Mouse (Mus musculus): ENCODE data around the gene Lrrc3b. TPM values are rescaled to one million over a fixed set of nuclear protein-coding genes. Genes with fewer than 3 reads are reported as not detected.
A peak's percentile ranks its signal among the peaks of the same experiment; 100 is the strongest.

Gene Lrrc3b
- 5.1 and 7.6 TPM in 2 replicates for polyA plus RNA-seq (2015; fragmentation: Nextera tagmentation; extraction: Ambion mirVana)

- H3K4me2 ChIP-seq = peak within 1 kb of the TSS; percentile 95
- under 1% methylated on average over 42 of the region's 51 CpGs for WGBS
- H3K9me3 ChIP-seq = no peaks in the 10 kb centered on the region
- H3K27me3 ChIP-seq (replicated peaks) = peaks cover 8% of the 10 kb centered on the region; the same call in 1 of the 2 replicates
- no peaks in the 10 kb centered on the region for H3K36me3 ChIP-seq
- peaks cover 30% of the 10 kb centered on the region for H3K4me1 ChIP-seq
- peak within 1 kb of the TSS; percentile 74 for H3K27ac ChIP-seq (replicated peaks)
- ATAC-seq (ENCODE audit: extremely low read depth, insufficient number of reproducible peaks, low FRiP score, low TSS enrichment) = peak; percentile 64
- peak within 1 kb of the TSS; percentile 75 for H3K4me3 ChIP-seq
- H3K9ac ChIP-seq = peak within 1 kb of the TSS; percentile 83
These were observed at the start of gene Lrrc3b for GRCm38 (mm10) chr14:15438485-15439157. TSS of gene Lrrc3b (minus strand) at chr14:15438987.

- no peak overlapping the region for H3K4me2 ChIP-seq
- peak overlapping the region; percentile 55; the same call in 1 of the 2 replicates for H3K27ac ChIP-seq (replicated peaks)
- H3K4me1 ChIP-seq = peaks cover 24% of the 10 kb centered on the region
- H3K4me3 ChIP-seq = no peak overlapping the region
- no peak for ATAC-seq (ENCODE audit: extremely low read depth, insufficient number of reproducible peaks, low FRiP score, low TSS enrichment)
- no peaks in the 10 kb centered on the region for H3K27me3 ChIP-seq (replicated peaks)
- H3K36me3 ChIP-seq = no peaks in the 10 kb centered on the region
- H3K9ac ChIP-seq = no peak overlapping the region
- no peaks in the 10 kb centered on the region for H3K9me3 ChIP-seq
These were observed 38.9 kb upstream of the Lrrc3b start for GRCm38 (mm10) chr14:15477668-15478067.

GRCm38 (mm10) chr14:15438096-15438484 lies 697 bp downstream of the Lrrc3b start:
- Histone ChIP-seq H3K9ac (peak overlapping the region; percentile 83), H3K27me3 (replicated peaks) (peaks cover 8% of the 10 kb centered on the region; the same call in 1 of the 2 replicates), H3K27ac (replicated peaks) (peak overlapping the region; percentile 74; the same call in 1 of the 2 replicates), H3K4me2 (peak overlapping the region; percentile 95), H3K36me3 (no peaks in the 10 kb centered on the region), H3K4me1 (peaks cover 27% of the 10 kb centered on the region), H3K9me3 (no peaks in the 10 kb centered on the region), H3K4me3 (peak overlapping the region; percentile 75)
- under 1% methylated on average over 11 of the region's 11 CpGs for WGBS
- no peak for ATAC-seq (ENCODE audit: extremely low read depth, insufficient number of reproducible peaks, low FRiP score, low TSS enrichment)

GRCm38 (mm10) chr14:15437501-15437941 lies 1.3 kb downstream of the Lrrc3b start:
- H3K4me1 ChIP-seq = peaks cover 31% of the 10 kb centered on the region
- ATAC-seq (ENCODE audit: extremely low read depth, insufficient number of reproducible peaks, low FRiP score, low TSS enrichment) = no peak
- H3K27ac ChIP-seq (replicated peaks) = no peak overlapping the region
- H3K9ac ChIP-seq = peak overlapping the region; percentile 83
- no peaks in the 10 kb centered on the region for H3K36me3 ChIP-seq
- H3K4me3 ChIP-seq = peak overlapping the region; percentile 75
- peaks cover 8% of the 10 kb centered on the region; the same call in 1 of the 2 replicates for H3K27me3 ChIP-seq (replicated peaks)
- peak overlapping the region; percentile 95 for H3K4me2 ChIP-seq
- H3K9me3 ChIP-seq = no peaks in the 10 kb centered on the region
- WGBS = 2% methylated on average over 15 of the region's 15 CpGs

- Histone ChIP-seq H3K27ac (replicated peaks) (no peak overlapping the region), H3K9me3 (no peaks in the 10 kb centered on the region), H3K4me2 (peak overlapping the region; percentile 95), H3K36me3 (no peaks in the 10 kb centered on the region), H3K4me1 (peaks cover 36% of the 10 kb centered on the region), H3K27me3 (replicated peaks) (peaks cover 8% of the 10 kb centered on the region; the same call in 1 of the 2 replicates), H3K9ac (peak overlapping the region; percentile 83), H3K4me3 (peak overlapping the region; percentile 75)
- ATAC-seq (ENCODE audit: extremely low read depth, insufficient number of reproducible peaks, low FRiP score, low TSS enrichment) = no peak
- WGBS = 45% methylated on average over 4 of the region's 4 CpGs
These were observed 1.7 kb downstream of the Lrrc3b start for GRCm38 (mm10) chr14:15437046-15437445.

GRCm38 (mm10) chr14:15436586-15436985 lies 2.2 kb downstream of the Lrrc3b start:
- Histone ChIP-seq H3K4me2 (peak overlapping the region; percentile 95; the same call in 1 of the 2 replicates), H3K27me3 (replicated peaks) (peaks cover 8% of the 10 kb centered on the region; the same call in 1 of the 2 replicates), H3K4me1 (peaks cover 38% of the 10 kb centered on the region), H3K9ac (no peak overlapping the region), H3K27ac (replicated peaks) (no peak overlapping the region), H3K4me3 (no peak overlapping the region), H3K36me3 (no peaks in the 10 kb centered on the region), H3K9me3 (no peaks in the 10 kb centered on the region)
- WGBS = 81% methylated on average over 4 of the region's 4 CpGs
- no peak for ATAC-seq (ENCODE audit: extremely low read depth, insufficient number of reproducible peaks, low FRiP score, low TSS enrichment)

- H3K4me2 ChIP-seq = no peak overlapping the region
- H3K9me3 ChIP-seq = no peaks in the 10 kb centered on the region
- H3K27me3 ChIP-seq (replicated peaks) = no peaks in the 10 kb centered on the region
- ATAC-seq (ENCODE audit: extremely low read depth, insufficient number of reproducible peaks, low FRiP score, low TSS enrichment) = no peak
- 3% methylated on average over 1 of the region's 1 CpGs for WGBS
- no peak overlapping the region for H3K4me3 ChIP-seq
- peaks cover 14% of the 10 kb centered on the region for H3K4me1 ChIP-seq
- H3K9ac ChIP-seq = no peak overlapping the region
- peak overlapping the region; percentile 48 for H3K27ac ChIP-seq (replicated peaks)
- H3K36me3 ChIP-seq = no peaks in the 10 kb centered on the region
These were observed 6.4 kb downstream of the Lrrc3b start for GRCm38 (mm10) chr14:15432396-15432795.

- 81% methylated on average over 1 of the region's 1 CpGs for WGBS
- Histone ChIP-seq H3K4me3 (no peak overlapping the region), H3K36me3 (no peaks in the 10 kb centered on the region), H3K4me1 (no peaks in the 10 kb centered on the region), H3K27me3 (replicated peaks) (no peaks in the 10 kb centered on the region), H3K9me3 (no peaks in the 10 kb centered on the region), H3K9ac (no peak overlapping the region), H3K27ac (replicated peaks) (no peak overlapping the region), H3K4me2 (no peak overlapping the region)
- ATAC-seq (ENCODE audit: extremely low read depth, insufficient number of reproducible peaks, low FRiP score, low TSS enrichment) = no peak
These were observed 17.2 kb downstream of the Lrrc3b start for GRCm38 (mm10) chr14:15421624-15422023.

- H3K9me3 ChIP-seq = no peaks in the 10 kb centered on the region
These were observed 27.9 kb downstream of the Lrrc3b start for GRCm38 (mm10) chr14:15410686-15411534.

GRCm38 (mm10) chr14:15385536-15385935 lies 53.3 kb downstream of the Lrrc3b start:
- no peak overlapping the region for H3K4me2 ChIP-seq
- H3K4me1 ChIP-seq = 0 out of 2 replicates have a peak, but pooled peaks cover 8% of the 10 kb centered on the region
- 59% methylated on average over 2 of the region's 2 CpGs for WGBS
- H3K36me3 ChIP-seq = no peaks in the 10 kb centered on the region
- no peaks in the 10 kb centered on the region for H3K27me3 ChIP-seq (replicated peaks)
- H3K9me3 ChIP-seq = no peaks in the 10 kb centered on the region
- no peak for ATAC-seq (ENCODE audit: extremely low read depth, insufficient number of reproducible peaks, low FRiP score, low TSS enrichment)
- no peak overlapping the region for H3K4me3 ChIP-seq
- H3K27ac ChIP-seq (replicated peaks) = no peak overlapping the region
- H3K9ac ChIP-seq = no peak overlapping the region

More at GRCm38 (mm10) chr14:15410686-15411534, 27.9 kb downstream of the Lrrc3b start:
- Histone ChIP-seq H3K27me3 (replicated peaks) (no peaks in the 10 kb centered on the region), H3K4me3 (no peak overlapping the region), H3K27ac (replicated peaks) (no peak overlapping the region), H3K36me3 (no peaks in the 10 kb centered on the region), H3K4me2 (no peak overlapping the region), H3K9ac (no peak overlapping the region), H3K4me1 (no peaks in the 10 kb centered on the region)
- 63% methylated on average over 8 of the region's 8 CpGs for WGBS
- no peak for ATAC-seq (ENCODE audit: extremely low read depth, insufficient number of reproducible peaks, low FRiP score, low TSS enrichment)

- 68% methylated on average over 2 of the region's 2 CpGs for WGBS
- Histone ChIP-seq H3K9me3 (no peaks in the 10 kb centered on the region), H3K9ac (no peak overlapping the region), H3K4me1 (0 out of 2 replicates have a peak, but pooled peaks cover 8% of the 10 kb centered on the region), H3K27me3 (replicated peaks) (no peaks in the 10 kb centered on the region), H3K4me3 (no peak overlapping the region), H3K4me2 (no peak overlapping the region), H3K36me3 (no peaks in the 10 kb centered on the region), H3K27ac (replicated peaks) (no peak overlapping the region)
- no peak for ATAC-seq (ENCODE audit: extremely low read depth, insufficient number of reproducible peaks, low FRiP score, low TSS enrichment)
These were observed 53.8 kb downstream of the Lrrc3b start for GRCm38 (mm10) chr14:15384972-15385371.
